Mouse (Mus musculus) adrenal gland, postnatal 10 days (tissue): ENCODE data around the gene Dnaja3. TPM values are rescaled to one million over a fixed set of nuclear protein-coding genes. Genes with fewer than 3 reads are reported as not detected.
"Not testable (repeated sequence)": the region's sequence is repeated elsewhere in the genome, so short reads cannot be mapped to it uniquely, and the experiment has no call there.

Source experiments
- DNase-seq: peaks from one replicate; pipeline ENCODE4 v3.0.0; 2021; ENCODE audit warnings: mixed read lengths
- total RNA-seq, 2 experiments: library from RNA; stranded (reverse); gene quantifications; 2 replicates each; pipeline ENCODE4 v1.2.3; 2021

Dnaja3 gene
- total RNA-seq, 2 experiments from 2014 or later: 161 to 167 TPM

- DNase-seq: no peak
Observed at GRCm38 (mm10) chr16:4722915-4723209, 83.1 kb downstream of the Dnaja3 start.

- no peak for DNase-seq
Observed at GRCm38 (mm10) chr16:4725266-4725665, 85.5 kb downstream of the Dnaja3 start.

GRCm38 (mm10) chr16:4725780-4726527 lies 86.2 kb downstream of the Dnaja3 start, which contains the start of gene Hmox2:
TSS of gene Hmox2 (plus strand) at chr16:4726361.
- DNase-seq: peak; percentile 99

- DNase-seq: peak; percentile 60
Observed at GRCm38 (mm10) chr16:4726528-4727128, 86.8 kb downstream of the Dnaja3 start.

GRCm38 (mm10) chr16:4727526-4727925 lies 87.7 kb downstream of the Dnaja3 start:
- no peak for DNase-seq

GRCm38 (mm10) chr16:4727963-4728362 lies 88.2 kb downstream of the Dnaja3 start:
- DNase-seq: peak; percentile 25

- no peak for DNase-seq
Observed at GRCm38 (mm10) chr16:4730776-4731358, 91.1 kb downstream of the Dnaja3 start.

- DNase-seq: no peak
Observed at GRCm38 (mm10) chr16:4736262-4736661, 96.5 kb downstream of the Dnaja3 start.

- no peak for DNase-seq
Observed at GRCm38 (mm10) chr16:4739994-4740393, 100.2 kb downstream of the Dnaja3 start.

GRCm38 (mm10) chr16:4742186-4742585 lies 102.4 kb downstream of the Dnaja3 start:
- DNase-seq: no peak

GRCm38 (mm10) chr16:4752155-4752554 lies 112.4 kb downstream of the Dnaja3 start:
- DNase-seq: no peak

- DNase-seq: no peak
Observed at GRCm38 (mm10) chr16:4754045-4754444, 114.3 kb downstream of the Dnaja3 start.

- DNase-seq: not testable (repeated sequence)
Observed at GRCm38 (mm10) chr16:4756660-4757335, 117.0 kb downstream of the Dnaja3 start.

Other genes with a start within 250 kb of the Dnaja3 start
- gene Adcy9, start 219.5 kb upstream of the Dnaja3 start, total RNA-seq: 10 to 100 TPM; 31.4 to 36.2 TPM
- 100 to 1,000 TPM in 1 of 2 experiments, 10 to 100 TPM in 1; 35.9 to 108 TPM for gene Srl, start 98.2 kb upstream of the Dnaja3 start, total RNA-seq
- gene Tfap4, start 80.1 kb upstream of the Dnaja3 start, total RNA-seq: 10 to 100 TPM in 1 of 2 experiments, 1 to 10 TPM in 1; 6.5 to 12.3 TPM
- 10 to 100 TPM; 22.9 to 34.3 TPM for gene Glis2, start 45.3 kb upstream of the Dnaja3 start, total RNA-seq
- gene Pam16, start 15.0 kb upstream of the Dnaja3 start, total RNA-seq: 100 to 1,000 TPM; 115 to 116 TPM
- gene Vasn, start within 50 bp of the Dnaja3 start, total RNA-seq: 10 to 100 TPM; 10.0 to 14.7 TPM
- 10 to 100 TPM; 27.9 to 38.7 TPM for gene Coro7, start 39.8 kb downstream of the Dnaja3 start, total RNA-seq
- 10 to 100 TPM; 11.6 to 14.4 TPM for gene Nmral1, start 79.4 kb downstream of the Dnaja3 start, total RNA-seq
- gene Hmox2, start 86.4 kb downstream of the Dnaja3 start, total RNA-seq: 10 to 100 TPM; 93.5 to 97.5 TPM
- 100 to 1,000 TPM; 126 to 148 TPM for gene Cdip1, start 150.3 kb downstream of the Dnaja3 start, total RNA-seq
- not detected for gene 4930562C15Rik, start 195.4 kb downstream of the Dnaja3 start, total RNA-seq
- 10 to 100 TPM; 29.2 to 31.3 TPM for gene Ubald1, start 240.3 kb downstream of the Dnaja3 start, total RNA-seq
- gene Mgrn1, start 246.3 kb downstream of the Dnaja3 start, total RNA-seq: 100 to 1,000 TPM in 1 of 2 experiments, 10 to 100 TPM in 1; 88.0 to 106 TPM